Mouse (Mus musculus) left cerebral cortex, postnatal 36 days (tissue): ENCODE measurements at regions not wholly inside any gene's neighbourhood (a gene's known extent, or its start where the extent isn't known, plus 50 kb on each side); places are given as distances from the start of the nearest gene placed in this dataset.

ENCODE experiments used
- DNase-seq, 2 experiments: peaks; one replicate each; pipeline ENCODE4 v3.0.0; 2021 to 2022; ENCODE audit warnings: low spot score in 2 of 2, mixed read lengths in 1 of 2
- intact Hi-C: fragments of 180-260 bp; cut with DNase I; formaldehyde crosslinking; loops from one replicate; pipeline ENCODE4 v1.15.1; 2025

- no peak for DNase-seq
- intact Hi-C loops = no loop called here
Measured at GRCm38 (mm10) chr2:148622216-148622615, 50.2 kb upstream of the Nxt1 start.

GRCm38 (mm10) chr2:148611911-148612310 is 60.5 kb upstream of the Nxt1 start:
- no peak for DNase-seq
- intact Hi-C loops = no loop called here

GRCm38 (mm10) chr2:148605425-148605930 is 66.9 kb upstream of the Nxt1 start:
- intact Hi-C loops = no loop called here
- DNase-seq = no peak

- intact Hi-C loops = no loop called here
- DNase-seq = no peak
Measured at GRCm38 (mm10) chr2:148603951-148604350, 68.5 kb upstream of the Nxt1 start.

GRCm38 (mm10) chr2:148603315-148603714 is 69.1 kb upstream of the Nxt1 start:
- DNase-seq = no peak
- intact Hi-C loops = no loop called here

- intact Hi-C loops = loop anchor here (5.0 kb wide), 1 partner anchor 33 kb away; no protein-coding TSS in a partner anchor
Measured at GRCm38 (mm10) chr2:148599498-148599897, 72.9 kb upstream of the Nxt1 start.

GRCm38 (mm10) chr2:148596966-148597365 is 75.4 kb upstream of the Nxt1 start:
- intact Hi-C loops = loop anchor here (5.0 kb wide), 1 partner anchor 35 kb away; no protein-coding TSS in a partner anchor
- no peak for DNase-seq

More at GRCm38 (mm10) chr2:148599498-148599897, 72.9 kb upstream of the Nxt1 start:
- DNase-seq = peak in 1 of 2 experiments; percentile 19

- intact Hi-C loops = no loop called here
- DNase-seq = no peak
Measured at GRCm38 (mm10) chr2:148585721-148586335, 86.6 kb upstream of the Nxt1 start.

GRCm38 (mm10) chr2:148582208-148582607 is 90.2 kb upstream of the Nxt1 start:
- intact Hi-C loops = loop anchor here (5.0 kb wide), 1 partner anchor 70 kb away; no protein-coding TSS in a partner anchor
- DNase-seq = no peak

GRCm38 (mm10) chr2:148581666-148582065 is 90.7 kb upstream of the Nxt1 start:
- DNase-seq = no peak
- intact Hi-C loops = loop anchor here (2.0 to 5.0 kb wide), 2 partner anchors 71 to 461 kb away; no protein-coding TSS in a partner anchor

- DNase-seq = peak; percentile 9 to 13
Measured at GRCm38 (mm10) chr2:148580286-148580966, 92.0 kb upstream of the Nxt1 start.

GRCm38 (mm10) chr2:148579564-148579963 is 92.8 kb upstream of the Nxt1 start:
- no peak for DNase-seq
- intact Hi-C loops = no loop called here

More at GRCm38 (mm10) chr2:148580286-148580966, 92.0 kb upstream of the Nxt1 start:
- intact Hi-C loops = loop anchor here (2.0 to 5.0 kb wide), 2 partner anchors 72 to 460 kb away; no protein-coding TSS in a partner anchor

GRCm38 (mm10) chr2:148579027-148579426 is 93.4 kb upstream of the Nxt1 start:
- intact Hi-C loops = no loop called here
- DNase-seq = no peak

GRCm38 (mm10) chr2:148578176-148578575 is 94.2 kb upstream of the Nxt1 start:
- DNase-seq = no peak
- intact Hi-C loops = no loop called here

GRCm38 (mm10) chr2:148575433-148575832 is 97.0 kb upstream of the Nxt1 start:
- intact Hi-C loops = no loop called here
- DNase-seq = no peak

GRCm38 (mm10) chr2:148572165-148572564 is 100.2 kb upstream of the Nxt1 start:
- intact Hi-C loops = loop anchor here (5.0 kb wide), 1 partner anchor 165 kb away; the partner anchor contains the start of gene Thbd
- peak; percentile 37 to 49 for DNase-seq

- DNase-seq = no peak
- intact Hi-C loops = loop anchor here (5.0 kb wide), 1 partner anchor 164 kb away; the partner anchor contains the start of gene Thbd
Measured at GRCm38 (mm10) chr2:148571616-148572015, 100.8 kb upstream of the Nxt1 start.

GRCm38 (mm10) chr2:148571018-148571417 is 101.4 kb upstream of the Nxt1 start:
- intact Hi-C loops = loop anchor here (5.0 kb wide), 1 partner anchor 164 kb away; the partner anchor contains the start of gene Thbd
- no peak for DNase-seq

- DNase-seq = no peak
- intact Hi-C loops = no loop called here
Measured at GRCm38 (mm10) chr2:148567930-148568481, 104.4 kb upstream of the Nxt1 start.

- no peak for DNase-seq
- intact Hi-C loops = no loop called here
Measured at GRCm38 (mm10) chr2:148563390-148563789, 109.0 kb upstream of the Nxt1 start.
